Mouse (Mus musculus): ENCODE measurements around the gene Disc1. TPM values are rescaled to one million over a fixed set of nuclear protein-coding genes. Genes with fewer than 3 reads are reported as not detected.

Disc1 gene
- total RNA-seq, 2 experiments from 2014 or later, result 0.82 to 0.99 TPM

DNA sequence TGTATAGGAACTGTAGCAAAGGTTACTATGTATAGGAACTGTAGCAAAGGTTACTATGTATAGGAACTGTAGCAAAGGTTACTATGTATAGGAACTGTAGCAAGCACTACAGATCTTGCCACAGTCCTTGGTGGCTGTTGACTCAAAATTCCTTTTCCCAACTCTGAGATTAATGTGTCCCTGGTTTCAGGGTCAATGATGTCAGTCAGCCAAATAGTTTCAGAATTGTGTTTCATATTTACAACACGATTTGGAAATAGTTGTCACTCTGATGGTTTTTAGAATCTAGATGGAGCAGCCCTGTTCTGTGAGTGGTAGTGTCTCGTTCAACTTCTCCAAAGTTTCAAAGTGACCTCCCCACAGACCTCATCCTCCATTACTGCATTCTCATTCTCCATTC lies 117.5 kb downstream of the Disc1 start:
- intact Hi-C loops (cut with DNase I), result no loop called here
- no peak for DNase-seq

DNA sequence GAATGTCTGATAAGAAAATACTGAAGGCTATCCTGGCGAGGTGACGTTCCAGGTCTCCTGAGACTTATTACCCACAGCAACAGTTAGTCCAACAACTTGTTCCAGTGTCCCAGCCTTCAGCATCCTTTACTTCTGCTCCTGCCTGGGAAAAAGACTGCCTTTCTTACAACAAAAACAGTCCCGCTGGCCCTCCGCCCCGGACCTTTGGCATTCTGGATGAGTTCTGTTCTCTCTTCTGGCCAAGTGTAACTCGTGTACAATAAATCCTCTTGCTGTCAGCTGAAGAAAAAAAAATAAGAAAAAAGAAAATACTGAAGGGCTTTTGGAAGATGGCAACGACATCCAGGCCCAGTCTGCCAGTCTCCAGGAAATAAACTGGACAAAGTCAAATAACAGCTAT lies 120.2 kb downstream of the Disc1 start:
- DNase-seq, result peak; percentile 53 to 55
- intact Hi-C loops (cut with DNase I), result no loop called here

DNA sequence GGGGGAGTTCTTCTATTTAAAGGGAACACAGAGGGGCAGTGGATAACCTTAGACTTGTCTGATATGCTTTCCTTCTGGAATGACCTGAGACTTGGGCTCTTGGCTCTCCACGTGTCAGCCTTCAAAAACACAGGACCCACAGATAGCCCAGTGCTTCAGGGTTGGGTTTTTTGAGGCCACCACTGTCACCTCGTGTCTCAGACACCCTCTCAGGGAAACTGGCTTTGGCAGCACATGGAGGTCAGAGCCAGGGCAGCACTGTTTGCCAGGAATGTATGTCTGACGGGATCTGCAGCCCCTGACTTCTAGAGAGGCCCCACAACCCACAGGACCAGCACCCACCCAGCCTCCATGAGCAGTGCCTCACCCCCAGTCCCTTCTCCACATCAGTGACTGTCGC lies 120.9 kb downstream of the Disc1 start:
- no peak for DNase-seq
- intact Hi-C loops (cut with DNase I), result no loop called here

DNA sequence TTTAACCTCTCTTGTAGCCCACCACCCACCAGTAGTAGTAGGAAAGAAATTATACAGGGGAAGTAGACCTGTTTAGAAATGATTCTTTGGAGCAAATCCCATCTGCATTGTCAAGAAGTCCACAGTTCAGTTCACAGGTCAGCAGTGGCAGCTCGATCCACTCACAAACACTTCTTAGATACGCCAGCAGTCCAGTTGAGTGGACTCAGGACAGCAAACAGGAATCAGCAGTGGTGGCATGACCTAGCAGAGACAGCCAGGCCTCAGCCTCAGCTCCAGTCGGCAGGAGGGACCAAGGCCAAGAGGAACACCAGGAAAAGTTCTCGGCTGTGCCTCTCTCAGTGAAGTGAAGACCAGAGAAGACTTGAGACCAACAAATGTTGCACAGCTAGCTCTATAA lies 121.7 kb downstream of the Disc1 start:
- no peak for DNase-seq
- intact Hi-C loops (cut with DNase I), result no loop called here

DNA sequence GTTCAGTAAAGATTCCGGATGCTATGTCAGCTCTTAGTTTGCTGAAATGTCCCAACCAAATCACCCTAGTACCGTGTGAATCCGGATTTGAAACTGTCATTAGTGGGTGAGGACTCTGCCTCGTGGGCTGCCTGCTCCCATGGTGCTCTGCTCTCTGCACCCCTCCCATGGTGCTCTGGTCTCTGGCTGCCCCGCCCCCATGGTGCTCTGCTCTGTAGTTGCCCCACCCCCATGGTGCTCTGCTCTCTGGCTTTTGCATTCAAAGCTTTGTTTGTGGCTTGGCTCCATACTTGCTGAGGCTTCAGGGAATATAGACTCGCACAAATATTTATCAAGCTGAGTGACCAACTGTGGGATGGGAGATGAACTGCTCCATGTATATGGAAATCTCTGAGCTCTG lies 123.1 kb downstream of the Disc1 start:
- no peak for DNase-seq
- intact Hi-C loops (cut with DNase I), result no loop called here

DNA sequence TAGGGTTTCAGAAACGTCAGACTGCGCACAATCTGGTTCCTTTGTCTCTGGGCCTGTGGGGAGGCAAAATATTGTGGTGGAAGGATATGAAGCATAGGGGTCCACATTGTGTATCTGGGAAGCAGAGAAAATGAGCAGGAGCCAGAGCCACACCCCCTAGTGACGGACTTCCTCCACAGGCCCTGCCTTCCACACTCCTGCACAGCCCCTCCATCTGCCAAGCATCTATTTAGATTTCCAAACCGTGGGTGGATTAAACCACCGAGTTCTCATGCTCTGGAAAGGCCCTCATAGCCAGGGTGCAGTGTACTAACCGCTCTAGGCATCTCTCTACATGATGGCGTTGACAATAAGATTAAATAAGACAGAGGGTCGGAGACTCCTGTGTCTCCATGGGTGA lies 124.0 kb downstream of the Disc1 start:
- intact Hi-C loops (cut with DNase I), result no loop called here
- no peak for DNase-seq

DNA sequence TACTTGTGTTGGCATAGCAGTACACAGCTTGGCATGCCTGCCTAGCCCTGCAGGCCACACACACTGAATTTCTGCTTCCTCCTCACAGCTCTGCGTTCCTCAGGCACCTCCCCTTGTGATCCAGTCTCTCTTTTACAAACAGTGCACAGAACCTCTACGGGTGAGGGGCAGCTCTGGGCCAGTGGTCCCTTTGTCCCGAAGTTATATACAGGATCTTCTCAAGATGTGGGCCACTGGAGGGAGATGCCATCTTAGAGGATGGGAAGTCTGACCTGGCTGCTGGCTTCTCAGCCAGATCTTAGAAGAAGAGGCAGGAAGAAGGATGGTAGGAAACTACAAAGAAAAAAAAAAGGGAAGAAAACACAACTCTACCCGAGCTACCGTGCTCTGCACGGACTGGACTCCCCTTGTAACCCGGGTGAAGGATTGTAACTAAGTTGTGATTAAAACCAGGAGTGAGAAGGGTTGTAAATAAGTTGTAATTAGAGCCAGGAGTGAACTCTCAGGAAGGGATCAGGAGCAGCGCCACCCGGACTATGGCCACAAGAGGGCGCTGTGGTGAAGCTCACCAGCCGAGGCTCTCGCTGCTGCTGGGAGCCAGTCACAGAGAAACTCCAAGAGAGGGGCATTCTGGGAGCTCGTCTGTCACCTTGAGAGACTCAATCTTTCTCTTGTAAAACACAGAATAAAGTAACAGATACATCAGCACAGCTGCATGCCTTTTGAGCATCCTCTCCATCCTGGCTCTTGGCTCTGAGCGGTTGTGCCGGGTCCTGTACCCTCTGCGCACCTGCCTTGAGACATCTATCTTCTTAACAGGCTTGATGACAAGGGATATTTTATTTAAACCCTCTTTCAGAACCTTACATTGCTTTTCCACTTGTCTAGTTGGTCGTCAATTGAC lies 129.8 kb downstream of the Disc1 start:
- intact Hi-C loops (cut with DNase I), result loop anchor here (1.0 to 10.0 kb wide), 3 partner anchors 261 to 687 kb away; partner anchors contain the start of gene Sipa1l2
- DNase-seq, result peak; percentile 75 to 80

DNA sequence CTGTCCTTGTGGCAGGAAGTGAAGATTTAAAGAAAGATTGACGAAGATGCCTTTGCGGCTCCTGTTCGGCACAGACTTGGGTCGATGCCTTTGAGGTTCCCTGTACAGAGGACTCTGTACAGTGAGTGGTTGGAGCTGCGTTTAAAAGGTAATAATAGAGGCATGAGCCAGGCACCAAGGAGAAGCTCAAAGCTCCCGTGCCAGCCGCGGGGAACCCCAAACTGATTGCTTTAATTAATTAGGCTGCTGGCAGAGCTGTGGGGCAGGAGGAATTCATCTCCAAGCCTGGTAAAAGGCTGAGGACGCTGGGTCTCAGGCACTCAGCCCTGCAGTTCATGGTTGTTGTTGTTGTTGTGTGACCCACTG lies 130.4 kb downstream of the Disc1 start:
- no peak for DNase-seq
- intact Hi-C loops (cut with DNase I), result loop anchor here (1.0 to 10.0 kb wide), 3 partner anchors 260 to 686 kb away; partner anchors contain the start of gene Sipa1l2

DNA sequence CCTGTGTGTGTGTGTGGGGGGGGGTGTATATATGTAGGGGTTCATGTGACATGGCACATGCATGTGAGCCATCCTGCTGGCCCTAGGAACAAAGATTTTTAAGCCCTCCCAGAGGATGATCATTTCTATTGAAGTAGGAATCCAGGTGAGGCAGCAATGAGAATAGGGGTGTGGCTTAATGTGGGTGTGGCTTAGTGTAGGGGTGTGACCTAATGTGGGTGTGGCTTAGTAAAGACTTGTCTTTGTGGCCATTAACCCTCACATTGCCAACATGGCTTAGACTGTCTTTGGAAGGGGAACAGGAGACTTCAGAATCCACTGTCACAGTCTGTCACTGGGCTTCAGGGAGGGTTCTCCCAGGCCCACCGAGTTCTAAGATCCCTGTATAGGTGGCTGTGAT lies 130.9 kb downstream of the Disc1 start:
- DNase-seq, result no peak
- intact Hi-C loops (cut with DNase I), result loop anchor here (1.0 to 10.0 kb wide), 4 partner anchors 102 to 686 kb away; partner anchors contain the start of gene Sipa1l2

DNA sequence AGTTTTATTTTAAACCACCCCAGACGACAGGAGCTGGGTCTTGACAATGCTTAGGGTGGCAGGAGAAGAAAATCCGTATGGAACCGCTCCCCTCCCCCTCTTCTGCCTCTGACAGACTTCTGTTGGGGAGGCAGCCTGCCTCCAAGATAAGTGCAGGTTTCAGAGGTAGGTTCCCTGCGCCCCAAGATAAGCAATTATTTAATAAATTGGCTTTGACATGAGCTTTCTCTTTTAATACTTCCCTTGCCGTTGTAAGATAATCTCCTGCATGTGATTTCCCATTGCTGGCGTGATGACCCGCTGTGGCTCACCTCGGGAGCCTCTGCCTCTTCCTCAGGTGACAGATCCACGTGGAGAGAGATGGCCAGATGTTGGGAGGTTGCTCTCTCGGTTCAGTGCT lies 133.0 kb downstream of the Disc1 start:
- no peak for DNase-seq

DNA sequence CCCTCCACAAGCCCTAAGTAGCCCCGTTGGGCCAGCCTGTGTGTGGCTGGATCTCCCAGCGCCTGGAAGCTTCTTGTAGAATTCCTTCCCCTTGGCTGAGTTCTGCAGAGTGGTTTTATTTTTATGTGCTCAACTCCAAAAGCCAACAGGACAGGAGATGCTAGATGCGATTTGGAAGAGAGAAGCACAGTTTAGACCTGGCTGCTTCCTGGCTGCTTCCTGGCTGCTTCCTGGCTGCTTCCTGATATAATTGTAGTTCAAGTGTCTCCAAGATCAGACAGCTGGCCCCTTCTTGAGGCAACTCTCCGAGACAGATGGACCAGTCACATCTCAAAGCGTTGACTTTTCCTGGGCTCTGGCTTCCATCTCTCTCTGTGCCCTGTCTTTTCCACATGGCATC lies 139.7 kb downstream of the Disc1 start:
- no peak for DNase-seq
- intact Hi-C loops (cut with DNase I), result no loop called here

More for the DNA sequence above, 133.0 kb downstream of the Disc1 start:
- intact Hi-C loops (cut with DNase I), result loop anchor here (5.0 to 10.0 kb wide), 2 partner anchors 100 to 258 kb away; no protein-coding TSS in a partner anchor

DNA sequence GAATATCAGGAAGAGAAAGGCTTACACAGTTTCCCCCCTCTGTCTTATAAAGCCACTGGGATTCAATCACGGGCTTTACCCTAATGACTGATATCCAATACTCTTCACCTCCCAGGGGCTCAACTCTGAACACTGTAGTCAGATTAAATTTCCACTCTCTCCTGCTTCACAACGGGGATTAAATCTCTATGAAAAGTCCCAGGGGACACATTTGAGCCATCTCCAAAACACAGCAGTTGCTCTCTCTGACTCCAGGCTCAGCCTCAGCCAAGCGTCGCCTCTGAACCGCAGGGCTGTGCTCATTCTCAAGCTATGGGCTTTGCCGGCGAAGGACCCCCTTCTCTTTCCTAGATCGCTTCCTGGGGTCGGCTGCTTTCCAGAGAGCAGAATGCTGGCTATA lies 141.1 kb downstream of the Disc1 start:
- no peak for DNase-seq
- intact Hi-C loops (cut with DNase I), result no loop called here

DNA sequence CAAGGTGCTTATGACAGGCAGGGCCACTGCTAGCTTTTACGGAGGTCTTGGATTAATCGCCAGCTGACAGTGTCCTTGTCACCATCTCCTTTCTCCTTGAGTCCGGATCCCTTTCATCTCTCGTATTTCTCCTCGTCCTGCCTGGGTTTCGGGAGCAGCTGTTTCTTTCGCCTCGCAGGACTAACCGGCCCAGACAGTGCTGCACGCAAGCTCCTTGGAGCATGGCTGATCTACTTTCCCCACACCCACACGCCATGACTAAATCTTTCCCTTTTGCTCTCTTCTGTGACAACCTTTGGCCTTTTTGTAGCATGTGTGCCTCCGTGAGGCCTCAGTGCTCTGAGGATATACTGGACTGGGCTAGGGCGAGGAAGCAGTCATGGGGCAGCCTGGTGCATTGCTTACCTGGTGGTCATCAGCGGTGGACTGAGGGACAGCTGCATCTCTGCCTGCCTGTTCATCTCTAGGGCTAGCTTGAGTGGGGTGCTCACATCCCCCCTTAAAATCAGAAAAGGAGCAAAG lies 142.6 kb downstream of the Disc1 start:
- intact Hi-C loops (cut with DNase I), result no loop called here
- no peak for DNase-seq

DNA sequence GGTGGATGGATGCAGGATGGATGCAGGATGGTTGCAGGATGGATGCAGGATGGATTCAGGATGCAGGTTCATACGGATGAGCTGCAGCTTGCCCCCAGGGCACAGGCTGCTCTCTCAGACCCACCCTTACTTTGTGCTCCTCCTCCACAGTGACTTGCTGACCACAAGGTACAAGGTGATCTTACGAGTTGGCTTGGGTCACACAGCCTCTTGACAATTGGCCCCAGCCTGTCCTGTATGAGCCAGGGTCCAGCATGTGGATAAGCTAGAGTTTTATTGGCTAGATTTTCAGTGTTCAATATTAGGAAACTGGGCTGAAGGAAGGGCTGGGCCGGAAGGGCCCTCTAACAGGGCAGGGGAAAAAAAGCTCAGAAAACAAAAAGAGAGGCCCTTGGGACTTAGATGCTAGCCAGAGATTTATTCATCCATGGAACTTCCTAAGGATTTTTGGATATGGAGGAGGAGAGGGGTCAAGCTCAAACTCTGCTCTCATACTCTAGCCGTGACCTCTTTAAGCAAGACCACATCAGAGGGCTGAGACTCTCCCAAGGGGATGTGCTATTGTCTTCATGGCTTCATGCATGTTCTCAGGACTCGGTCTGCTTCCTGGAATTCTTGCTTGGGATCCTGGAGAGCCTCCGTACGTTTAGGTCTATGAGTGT lies 143.5 kb downstream of the Disc1 start:
- DNase-seq, result no peak

DNA sequence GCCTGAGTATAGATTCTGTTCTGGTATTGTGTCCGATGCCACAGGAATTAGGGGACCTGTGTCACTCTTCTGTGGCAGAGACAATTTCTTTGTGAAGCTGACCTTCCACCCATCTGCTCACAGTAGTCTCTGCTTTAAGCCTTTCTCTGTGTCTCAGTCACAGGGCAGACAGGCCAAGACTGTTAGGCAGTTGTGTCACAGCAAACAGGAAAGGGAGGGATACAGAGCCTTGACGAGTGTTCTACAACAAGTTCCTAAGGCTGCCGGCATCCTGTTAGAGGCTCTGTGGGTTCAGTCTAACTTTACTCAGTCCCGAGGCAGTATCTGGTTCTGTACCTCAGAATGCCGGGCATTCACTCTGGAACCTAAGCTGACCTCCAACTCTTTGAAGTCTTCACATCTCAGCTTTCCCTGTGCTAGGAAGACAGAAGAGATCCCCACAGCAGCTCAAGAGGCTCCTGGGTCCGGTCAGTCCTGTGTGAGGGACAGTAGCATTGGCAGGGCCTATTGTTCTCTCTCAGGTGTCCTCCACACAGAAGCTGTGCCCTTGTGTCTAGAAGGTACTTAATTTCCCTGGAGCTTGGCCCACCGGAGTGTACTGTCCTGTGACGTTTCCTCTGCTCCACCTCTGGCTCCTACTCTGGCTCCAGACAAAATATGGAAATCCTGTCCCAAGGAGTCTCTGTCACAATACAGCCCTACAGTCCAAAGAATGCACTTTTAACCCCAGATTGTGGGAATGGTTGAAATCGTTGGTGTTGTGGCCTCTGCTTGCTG lies 144.6 kb downstream of the Disc1 start:
- DNase-seq, result no peak
- intact Hi-C loops (cut with DNase I), result no loop called here

More for the DNA sequence above, 143.5 kb downstream of the Disc1 start:
- intact Hi-C loops (cut with DNase I), result no loop called here

DNA sequence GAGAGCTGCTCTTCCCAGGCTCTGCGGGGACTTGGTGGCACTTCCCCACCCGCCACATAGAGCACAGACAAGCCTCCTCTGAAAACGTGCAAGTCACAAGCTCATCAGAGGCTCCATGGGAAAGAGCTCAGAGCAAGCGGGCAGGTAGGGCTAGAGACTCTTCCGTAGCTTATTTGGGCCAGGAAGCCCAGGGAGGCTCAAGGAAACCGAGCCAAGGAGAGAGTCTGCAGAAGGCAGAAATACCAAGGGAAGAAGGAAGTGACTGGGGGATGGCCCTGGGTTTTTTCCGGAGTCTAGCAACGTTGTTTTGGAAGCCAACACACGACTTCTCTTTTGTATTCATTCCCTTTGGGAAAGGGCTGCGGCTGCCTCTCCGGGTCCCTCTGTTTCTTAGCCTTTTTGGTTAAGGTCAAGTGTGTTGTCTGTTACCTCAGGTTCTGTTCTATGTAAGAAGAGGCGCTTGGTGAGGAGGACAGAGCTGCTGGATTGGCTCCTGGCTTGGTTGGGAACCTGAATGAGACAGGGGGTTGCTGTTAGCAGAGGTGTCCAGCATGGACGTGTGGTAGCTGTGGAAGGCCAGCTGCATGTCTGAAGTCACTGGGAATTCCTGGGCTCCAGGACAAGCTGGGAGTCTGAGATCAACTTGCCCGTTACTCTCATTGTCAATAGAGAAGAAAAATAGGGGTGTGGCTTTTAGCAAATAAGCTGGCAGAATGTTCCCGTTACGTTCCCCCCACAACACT lies 145.4 kb downstream of the Disc1 start:
- DNase-seq, result no peak
- intact Hi-C loops (cut with DNase I), result no loop called here

DNA sequence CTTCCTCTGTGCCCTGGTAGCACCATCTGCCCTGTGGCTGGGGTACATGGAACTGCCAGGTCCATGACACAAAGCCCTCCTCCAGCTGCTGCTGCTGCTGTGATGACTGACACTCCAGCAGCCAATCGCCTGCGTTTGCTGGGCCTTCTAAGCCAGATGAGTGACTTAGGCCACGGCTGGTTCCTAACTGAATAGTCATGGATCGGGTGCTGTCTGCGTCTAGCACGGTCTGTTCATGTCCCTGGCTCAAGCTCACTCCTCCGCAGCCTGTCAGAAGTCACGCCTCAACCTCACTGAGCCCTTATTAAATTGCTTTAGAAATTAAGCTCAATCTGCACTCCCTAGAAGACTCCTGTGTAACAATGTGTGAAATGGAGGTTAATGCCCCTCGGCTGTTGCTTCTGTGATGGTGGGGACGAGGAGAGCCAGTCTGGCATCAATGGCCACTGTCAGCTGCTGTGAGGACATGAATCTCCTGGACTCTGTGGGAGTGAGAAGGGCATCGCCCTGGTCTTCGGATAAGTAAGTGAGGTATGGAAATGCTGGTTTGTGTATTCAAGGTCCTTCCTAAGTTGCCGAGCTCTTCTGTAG lies 146.4 kb downstream of the Disc1 start:
- intact Hi-C loops (cut with DNase I), result no loop called here
- DNase-seq, result no peak

DNA sequence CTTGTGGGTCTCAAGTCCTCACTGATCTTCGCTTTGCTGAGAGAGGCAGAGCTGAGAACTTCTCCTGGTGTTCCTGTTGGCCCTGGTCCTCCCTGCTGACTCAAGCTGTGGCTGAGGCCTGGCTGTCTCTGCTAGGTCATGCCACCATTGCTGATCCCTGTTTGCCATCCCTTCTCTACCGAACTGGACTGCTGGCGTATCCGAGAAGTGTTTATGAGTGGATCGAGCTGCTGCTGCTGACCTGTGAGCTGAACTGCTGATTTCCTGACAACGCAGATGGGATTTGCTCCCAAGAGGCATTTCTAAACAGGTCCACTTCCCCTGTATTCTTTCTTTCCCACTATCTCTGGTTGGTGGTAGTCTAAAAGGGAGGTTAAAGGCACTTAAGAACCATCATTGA lies 147.7 kb downstream of the Disc1 start:
- DNase-seq, result no peak
- intact Hi-C loops (cut with DNase I), result no loop called here

DNA sequence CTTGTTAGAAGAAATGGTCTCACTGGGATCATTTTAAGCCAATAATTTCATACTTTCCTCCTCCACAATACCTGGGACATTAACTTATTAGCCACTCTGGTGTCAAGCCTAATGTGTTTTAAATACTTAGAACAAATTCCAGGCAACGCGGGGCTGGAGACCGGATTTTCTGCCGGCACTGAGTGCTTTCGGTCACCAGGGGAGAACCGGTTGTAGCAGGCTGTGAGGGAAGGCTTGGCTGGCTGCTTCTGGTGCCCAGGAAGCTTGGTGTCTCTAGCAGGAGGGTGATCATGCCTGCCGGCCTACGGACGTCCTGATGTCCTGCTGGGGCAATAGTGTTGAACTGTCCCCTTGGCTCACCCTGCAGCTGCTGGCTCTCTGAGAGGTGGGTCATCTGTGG lies 149.0 kb downstream of the Disc1 start:
- intact Hi-C loops (cut with DNase I), result no loop called here
- DNase-seq, result no peak

DNA sequence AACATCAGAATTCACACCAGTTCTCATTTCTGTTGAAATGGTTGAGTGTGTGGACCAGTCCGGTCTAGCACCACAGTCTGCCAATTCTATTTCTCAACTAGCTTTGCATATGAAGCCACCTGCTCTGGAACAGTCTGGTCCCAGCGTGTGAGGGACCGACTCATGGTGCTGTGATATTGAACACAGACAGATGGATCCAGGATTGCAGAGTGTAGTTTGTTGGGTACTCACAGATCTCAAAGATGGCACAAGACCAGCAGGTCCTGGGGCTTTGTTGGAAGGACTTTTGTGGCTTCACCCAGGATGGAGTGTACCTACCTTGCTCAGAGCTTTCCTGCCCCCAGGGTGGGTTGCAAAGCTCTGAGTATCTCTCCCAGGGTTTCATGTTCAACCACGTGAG lies 151.6 kb downstream of the Disc1 start:
- DNase-seq, result no peak
- intact Hi-C loops (cut with DNase I), result no loop called here
